Mouse (Mus musculus) bone marrow macrophage, adult 2 months (primary cell): ENCODE measurements around the gene Fam228a.

ENCODE experiments used
- CTCF ChIP-seq: IDR thresholded peaks from 2 replicates; pipeline ENCODE4 v1.5.1; 2012; ENCODE audit warnings: low read depth, mild to moderate bottlenecking, low read length, moderate library complexity
- POLR2A ChIP-seq: IDR thresholded peaks from 2 replicates; pipeline ENCODE4 v1.6.1; 2012; ENCODE audit warnings: mild to moderate bottlenecking, low read depth, low read length, borderline replicate concordance

DNA sequence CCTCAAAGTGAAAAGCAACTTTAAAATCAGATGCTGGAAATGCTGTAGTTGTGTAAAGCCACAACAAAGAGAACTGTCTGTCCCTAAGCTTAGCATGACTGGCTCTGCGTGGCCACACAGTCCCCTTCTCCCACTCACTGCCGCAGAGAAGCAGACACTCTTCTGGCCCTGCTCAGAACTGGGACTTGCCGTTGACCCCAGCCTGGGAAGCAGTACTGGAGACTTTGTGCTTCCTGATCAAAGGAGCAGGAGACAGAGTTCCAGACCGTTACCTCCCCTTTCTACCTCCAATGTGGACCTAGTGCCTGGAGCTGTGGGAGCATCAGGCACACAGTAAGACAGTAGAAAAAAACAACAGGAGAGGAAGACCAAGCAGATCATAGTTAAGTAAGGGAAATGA is 5.9 kb downstream of the Fam228a start:
- TF ChIP-seq POLR2A (no peak), CTCF (no peak)
